Mouse (Mus musculus): ENCODE data around the gene Cbl. TPM values are rescaled to one million over a fixed set of nuclear protein-coding genes. Genes with fewer than 3 reads are reported as not detected.
A peak's percentile ranks its signal among the peaks of the same experiment; 100 is the strongest.

Cbl gene
- total and polyA plus RNA-seq, 3 experiments: 20.3 to 137 (median 25.5) TPM

DNA sequence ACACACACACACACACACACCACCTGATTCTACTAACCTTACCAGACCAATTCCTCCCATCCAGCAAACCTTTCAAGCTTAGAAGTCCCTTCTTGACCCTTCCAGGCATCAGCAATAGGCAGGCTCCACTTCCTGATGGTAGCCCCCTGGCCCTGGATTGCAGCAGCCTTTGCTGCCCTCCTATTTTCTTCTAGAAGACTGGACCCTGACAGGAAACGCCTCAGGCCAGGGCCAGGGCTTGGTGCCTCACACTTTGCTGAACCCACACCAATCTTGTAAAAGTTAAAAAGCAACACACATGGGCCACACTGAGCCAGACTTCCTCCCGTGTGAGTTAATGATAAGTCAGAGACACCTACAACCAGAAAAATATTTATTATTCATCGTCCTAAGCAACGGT is 3.3 kb upstream of the Cbl start:
- no peaks in the 10 kb centered on the region for H3K36me3 ChIP-seq (replicated peaks)
- TF ChIP-seq TAL1 (conservative IDR thresholded peaks at IDR 0.05; ENCODE audit: low read depth, low read length): no peak
- no peak for TF ChIP-seq POLR2AphosphoS5 (IDR thresholded peaks at IDR 0.05; ENCODE audit: insufficient replicate concordance, low read depth, low read length)
- TF ChIP-seq CTCF (IDR thresholded peaks at IDR 0.05; ENCODE audit: low read depth, low read length): no peak
- TF ChIP-seq GATA1 (IDR thresholded peaks at IDR 0.05; ENCODE audit: borderline replicate concordance, low read length): no peak
- no peak for TF ChIP-seq GATA2 (IDR thresholded peaks at IDR 0.05; ENCODE audit: borderline replicate concordance, low read depth, low read length)
- peaks cover 27% of the 10 kb centered on the region for H3K4me1 ChIP-seq (ENCODE audit: insufficient read depth, low read depth, low read length)
- H3K9me3 ChIP-seq (replicated peaks): no peaks in the 10 kb centered on the region
- H3K27me3 ChIP-seq (ENCODE audit: insufficient read depth, low read length): peaks cover 16% of the 10 kb centered on the region
- ATAC-seq (ENCODE audit: extremely low read depth, insufficient number of reproducible peaks, low FRiP score, poor library complexity, severe bottlenecking): no peak
- no peak overlapping the region for H3K4me3 ChIP-seq (ENCODE audit: low read depth, low read length)
- DNase-seq (ENCODE audit: low spot score): no peak

- peaks cover 32% of the 10 kb centered on the region for H3K4me1 ChIP-seq (ENCODE audit: insufficient read depth, low read depth, low read length)
- ATAC-seq (ENCODE audit: extremely low read depth, insufficient number of reproducible peaks, low FRiP score, poor library complexity, severe bottlenecking): no peak
Measured at GRCm38 (mm10) chr9:44236601-44237000, 2.8 kb upstream of the Cbl start.

GRCm38 (mm10) chr9:44234479-44235427 is 904 bp upstream of the Cbl start:
- peak; percentile 66 for DNase-seq (ENCODE audit: low spot score)
- ATAC-seq (ENCODE audit: extremely low read depth, insufficient number of reproducible peaks, low FRiP score, poor library complexity, severe bottlenecking): no peak
- no peaks in the 10 kb centered on the region for H3K27me3 ChIP-seq (ENCODE audit: insufficient read depth, low read length)
- TF ChIP-seq GATA1 (IDR thresholded peaks at IDR 0.05; ENCODE audit: borderline replicate concordance, low read length): no peak
- TF ChIP-seq CTCF (IDR thresholded peaks at IDR 0.05; ENCODE audit: low read depth, low read length): no peak
- TF ChIP-seq POLR2AphosphoS5 (IDR thresholded peaks at IDR 0.05; ENCODE audit: insufficient replicate concordance, low read depth, low read length): no peak
- TF ChIP-seq TAL1 (conservative IDR thresholded peaks at IDR 0.05; ENCODE audit: low read depth, low read length): no peak
- no peak for TF ChIP-seq GATA2 (IDR thresholded peaks at IDR 0.05; ENCODE audit: borderline replicate concordance, low read depth, low read length)
- peak overlapping the region; percentile 93 for H3K4me3 ChIP-seq (ENCODE audit: low read depth, low read length)
- H3K4me1 ChIP-seq (ENCODE audit: insufficient read depth, low read depth, low read length): peaks cover 36% of the 10 kb centered on the region
- H3K9me3 ChIP-seq (replicated peaks): no peaks in the 10 kb centered on the region
- peaks cover 13% of the 10 kb centered on the region for H3K36me3 ChIP-seq (replicated peaks)

More at GRCm38 (mm10) chr9:44236601-44237000, 2.8 kb upstream of the Cbl start:
- no peaks in the 10 kb centered on the region for H3K9me3 ChIP-seq (replicated peaks)
- TF ChIP-seq POLR2AphosphoS5 (IDR thresholded peaks at IDR 0.05; ENCODE audit: insufficient replicate concordance, low read depth, low read length) (no peak), CTCF (IDR thresholded peaks at IDR 0.05; ENCODE audit: low read depth, low read length) (no peak), TAL1 (conservative IDR thresholded peaks at IDR 0.05; ENCODE audit: low read depth, low read length) (no peak), GATA1 (IDR thresholded peaks at IDR 0.05; ENCODE audit: borderline replicate concordance, low read length) (no peak), GATA2 (IDR thresholded peaks at IDR 0.05; ENCODE audit: borderline replicate concordance, low read depth, low read length) (no peak)
- peaks cover 5% of the 10 kb centered on the region for H3K36me3 ChIP-seq (replicated peaks)
- no peak for DNase-seq (ENCODE audit: low spot score)
- H3K4me3 ChIP-seq (ENCODE audit: low read depth, low read length): no peak overlapping the region
- peaks cover 14% of the 10 kb centered on the region for H3K27me3 ChIP-seq (ENCODE audit: insufficient read depth, low read length)

DNA sequence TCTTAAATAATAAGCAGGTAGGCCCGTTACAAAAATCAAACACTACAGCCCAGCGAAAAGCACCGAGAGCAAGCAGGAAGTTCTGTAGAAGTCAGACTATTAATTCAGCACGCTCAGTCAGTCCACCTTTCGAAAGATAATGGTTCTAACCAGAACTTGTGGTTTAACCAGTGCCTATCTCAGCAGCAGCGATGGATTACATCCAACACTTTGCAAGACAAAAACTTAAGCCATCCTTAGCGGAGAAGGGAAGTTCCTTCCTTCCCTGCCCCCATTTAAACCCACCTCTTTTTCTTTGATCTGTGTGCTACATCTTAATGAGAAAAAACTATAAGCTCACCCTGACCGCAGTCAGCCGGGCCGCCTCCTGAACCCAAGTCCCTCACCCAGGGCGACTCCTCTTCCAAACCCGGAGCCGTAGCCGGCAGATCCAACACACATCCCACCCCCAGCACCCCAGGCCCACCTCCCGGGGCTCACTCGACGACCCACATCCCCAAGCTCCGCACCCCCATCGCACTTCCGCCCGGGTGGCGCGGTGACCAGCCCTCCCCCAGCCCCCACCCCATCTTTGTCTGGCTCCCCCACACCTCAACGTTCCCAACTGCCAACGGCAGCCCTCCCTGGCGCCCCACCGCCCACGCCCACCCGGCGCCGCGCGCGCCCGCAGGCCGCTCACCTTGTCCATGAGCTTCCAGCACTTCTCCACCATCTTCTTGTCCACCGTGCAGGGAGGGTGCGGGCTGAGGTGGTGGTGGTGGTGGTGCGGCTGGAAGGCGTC is 638 bp downstream of the Cbl start:
- Histone ChIP-seq H3K4me1 (ENCODE audit: insufficient read depth, low read depth, low read length) (peaks cover 43% of the 10 kb centered on the region), H3K36me3 (replicated peaks) (peaks cover 26% of the 10 kb centered on the region), H3K4me3 (ENCODE audit: low read depth, low read length) (peak overlapping the region; percentile 93), H3K9me3 (replicated peaks) (no peaks in the 10 kb centered on the region), H3K27me3 (ENCODE audit: insufficient read depth, low read length) (no peaks in the 10 kb centered on the region)
- DNase-seq (ENCODE audit: low spot score) (peak; percentile 67), ATAC-seq (ENCODE audit: extremely low read depth, insufficient number of reproducible peaks, low FRiP score, poor library complexity, severe bottlenecking) (peak; percentile 29; the same call in 1 of the 2 replicates)
- TF ChIP-seq CTCF (IDR thresholded peaks at IDR 0.05; ENCODE audit: low read depth, low read length) (no peak), GATA1 (IDR thresholded peaks at IDR 0.05; ENCODE audit: borderline replicate concordance, low read length) (no peak), POLR2AphosphoS5 (IDR thresholded peaks at IDR 0.05; ENCODE audit: insufficient replicate concordance, low read depth, low read length) (no peak), TAL1 (conservative IDR thresholded peaks at IDR 0.05; ENCODE audit: low read depth, low read length) (no peak), GATA2 (IDR thresholded peaks at IDR 0.05; ENCODE audit: borderline replicate concordance, low read depth, low read length) (no peak)

DNA sequence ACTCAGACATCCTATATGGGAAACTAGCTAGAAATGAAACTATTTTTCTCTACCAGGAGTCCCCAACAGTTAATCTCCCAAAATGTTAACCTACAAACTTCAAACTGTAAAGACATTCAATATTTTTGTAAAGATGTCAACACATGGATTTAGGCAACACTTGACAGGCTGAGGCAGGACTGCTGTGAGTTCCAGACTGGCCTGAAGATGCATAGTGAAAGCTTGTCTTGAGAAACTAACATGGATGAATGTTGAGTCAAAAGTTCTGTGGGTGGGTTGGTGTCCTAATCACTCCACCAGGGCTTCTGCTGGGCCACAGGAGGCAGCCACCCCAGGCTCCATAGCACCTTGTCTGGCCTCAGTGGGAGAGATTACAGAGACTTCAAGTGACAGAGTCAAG is 2.2 kb downstream of the Cbl start:
- H3K27me3 ChIP-seq (ENCODE audit: insufficient read depth, low read length): no peaks in the 10 kb centered on the region
- no peak for DNase-seq (ENCODE audit: low spot score)
- ATAC-seq (ENCODE audit: extremely low read depth, insufficient number of reproducible peaks, low FRiP score, poor library complexity, severe bottlenecking): no peak
- peak overlapping the region; percentile 93 for H3K4me3 ChIP-seq (ENCODE audit: low read depth, low read length)
- H3K9me3 ChIP-seq (replicated peaks): no peaks in the 10 kb centered on the region
- H3K36me3 ChIP-seq (replicated peaks): peaks cover 39% of the 10 kb centered on the region
- no peak for TF ChIP-seq POLR2AphosphoS5 (IDR thresholded peaks at IDR 0.05; ENCODE audit: insufficient replicate concordance, low read depth, low read length)
- TF ChIP-seq TAL1 (conservative IDR thresholded peaks at IDR 0.05; ENCODE audit: low read depth, low read length): no peak
- TF ChIP-seq GATA1 (IDR thresholded peaks at IDR 0.05; ENCODE audit: borderline replicate concordance, low read length): no peak
- no peak for TF ChIP-seq CTCF (IDR thresholded peaks at IDR 0.05; ENCODE audit: low read depth, low read length)
- TF ChIP-seq GATA2 (IDR thresholded peaks at IDR 0.05; ENCODE audit: borderline replicate concordance, low read depth, low read length): no peak
- peaks cover 48% of the 10 kb centered on the region for H3K4me1 ChIP-seq (ENCODE audit: insufficient read depth, low read depth, low read length)
